Mouse (Mus musculus) limb, embryonic 10.5 days (tissue): ENCODE results near the gene Madcam1. TPM values are rescaled to one million over a fixed set of nuclear protein-coding genes. Genes with fewer than 3 reads are reported as not detected.
"Not testable (repeated sequence)": the region's sequence is repeated elsewhere in the genome, so short reads cannot be mapped to it uniquely, and the experiment has no call there.

Source experiments
- DNase-seq: peaks from one replicate; pipeline ENCODE4 v3.0.0-alpha.2; 2017; ENCODE audit warnings: low spot score
- H3K27ac ChIP-seq: fragments of 300-500 bp; sonication (generic); 2 replicates; pipeline ENCODE4 v1.5.1; 2016; ENCODE audit warnings: mild to moderate bottlenecking
- H3K27me3 ChIP-seq: fragments of 300-500 bp; sonication (generic); 2 replicates; pipeline ENCODE4 v1.6.1; 2016; ENCODE audit warnings: low read depth, mild to moderate bottlenecking; ENCODE audit not compliant: poor library complexity, severe bottlenecking
- H3K36me3 ChIP-seq: fragments of 300-500 bp; sonication (generic); 2 replicates; pipeline ENCODE4 v1.6.1; 2016; ENCODE audit warnings: mild to moderate bottlenecking, moderate library complexity
- H3K4me1 ChIP-seq: fragments of 300-500 bp; sonication (generic); 2 replicates; pipeline ENCODE4 v1.6.1; 2016
- H3K4me3 ChIP-seq: fragments of 300-500 bp; sonication (generic); 2 replicates; pipeline ENCODE4 v1.5.1; 2016; ENCODE audit warnings: mild to moderate bottlenecking, moderate library complexity
- H3K9me3 ChIP-seq: fragments of 300-500 bp; sonication (generic); replicated peaks from 2 replicates; pipeline ENCODE4 v1.6.1; 2016; ENCODE audit warnings: mild to moderate bottlenecking
- WGBS: fragments of 180-500 bp; shearing (Covaris S2); methylation state at CpG from one replicate; pipeline ENCODE4 v1.1.7; 2016; 5-methylcytosine and 5-hydroxymethylcytosine counted together
- polyA plus RNA-seq: library from polyadenylated mRNA; unstranded; fragments of >200 nt; fragmentation: Nextera tagmentation; extraction: Ambion mirVana; gene quantifications from 2 replicates; pipeline ENCODE4 v1.2.1, GENCODE M21; 2016

The Madcam1 gene
- polyA plus RNA-seq, 1 experiment from 2014 or later, result 6.4 TPM

DNA sequence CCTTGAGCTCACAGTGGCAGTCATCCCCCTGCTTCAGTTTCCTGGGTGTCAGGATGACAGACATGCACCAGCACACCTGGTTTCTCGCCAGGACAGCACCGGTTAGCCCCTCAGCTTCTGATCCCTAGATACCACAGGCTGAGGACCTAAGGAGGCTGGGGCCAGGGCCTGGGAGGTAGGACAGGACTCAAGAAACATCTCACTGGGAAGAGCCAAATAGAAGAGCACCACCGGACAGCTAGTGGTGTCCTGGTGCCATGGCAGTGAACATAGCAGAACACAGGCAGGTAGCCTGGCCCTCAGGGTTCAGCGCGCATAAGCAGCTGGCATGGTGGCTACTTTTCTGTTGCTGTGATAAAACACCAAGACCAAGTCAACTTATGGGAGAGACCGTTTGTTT is 34.1 kb downstream of the Madcam1 start:
- peaks cover 28% of the 10 kb centered on the region for H3K4me1 ChIP-seq
- 92% methylated on average over 6 of the region's 6 CpGs for WGBS
- no peak overlapping the region for H3K27ac ChIP-seq

DNA sequence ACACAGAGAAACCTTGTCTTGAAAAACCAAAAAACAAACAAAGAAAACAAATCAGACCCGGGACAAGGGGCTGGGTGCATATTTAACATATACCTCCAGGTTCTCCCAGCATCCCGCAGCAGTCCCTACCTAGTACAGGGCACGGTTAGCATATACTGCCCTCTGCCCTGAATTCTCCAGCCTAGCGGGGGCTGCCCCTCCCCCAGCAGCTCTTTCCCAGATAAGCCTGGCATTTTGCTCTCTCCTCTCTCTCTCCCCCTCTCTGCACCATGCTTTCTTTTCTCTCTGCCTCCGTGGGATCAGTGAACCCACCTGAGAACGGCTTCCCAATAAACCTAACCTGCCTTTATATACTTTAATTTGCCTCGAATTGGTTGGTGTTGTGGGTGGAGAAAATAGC is 36.3 kb downstream of the Madcam1 start:
- Histone ChIP-seq H3K4me1 (peaks cover 29% of the 10 kb centered on the region), H3K27me3 (no peaks in the 10 kb centered on the region), H3K4me3 (no peak overlapping the region), H3K9me3 (no peaks in the 10 kb centered on the region), H3K27ac (peak overlapping the region; percentile 4; the same call in 1 of the 2 replicates), H3K36me3 (no peaks in the 10 kb centered on the region)
- WGBS, result 58% methylated on average over 7 of the region's 7 CpGs
- no peak for DNase-seq

More for the DNA sequence above, 34.1 kb downstream of the Madcam1 start:
- DNase-seq, result no peak
- no peaks in the 10 kb centered on the region for H3K9me3 ChIP-seq
- no peaks in the 10 kb centered on the region for H3K27me3 ChIP-seq
- no peak overlapping the region for H3K4me3 ChIP-seq
- no peaks in the 10 kb centered on the region for H3K36me3 ChIP-seq

DNA sequence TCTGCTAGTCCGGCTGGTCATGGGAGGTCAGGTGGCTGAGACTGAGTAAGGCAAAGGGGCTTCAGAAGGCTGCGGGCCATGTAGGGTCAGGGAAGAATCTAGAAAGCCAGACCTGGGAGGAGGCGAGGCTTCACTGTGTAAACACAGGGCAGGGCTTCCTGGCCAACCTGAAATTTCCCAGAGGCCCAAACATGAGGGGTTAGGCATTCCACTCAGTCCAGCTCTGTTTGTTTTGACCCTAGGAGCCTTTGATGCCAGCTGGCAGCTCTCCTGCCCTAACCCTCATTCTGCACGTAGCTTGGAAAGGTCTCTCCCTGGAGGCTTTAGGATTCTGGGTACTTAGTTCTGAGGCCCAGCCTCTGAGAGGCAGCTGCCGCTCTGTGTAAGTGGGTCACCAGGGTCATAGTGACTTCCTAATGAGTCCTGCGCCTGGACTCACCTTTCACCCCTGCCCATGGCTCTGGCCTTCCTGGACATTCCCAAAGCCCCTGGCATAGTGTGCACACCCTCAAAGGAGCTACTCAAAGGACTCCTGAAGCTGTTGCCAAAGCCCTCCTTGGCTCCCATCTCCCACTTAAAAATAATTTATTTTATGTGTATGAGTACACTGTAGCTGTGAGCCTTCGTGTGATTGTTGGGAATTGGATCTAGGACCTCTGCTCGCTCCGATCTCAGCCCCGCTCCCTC is 37.2 kb downstream of the Madcam1 start:
- H3K27ac ChIP-seq, result peak overlapping the region; percentile 4
- H3K4me1 ChIP-seq, result peaks cover 31% of the 10 kb centered on the region
- WGBS, result 53% methylated on average over 10 of the region's 10 CpGs
- peaks cover 6% of the 10 kb centered on the region for H3K36me3 ChIP-seq
- no peaks in the 10 kb centered on the region for H3K27me3 ChIP-seq
- no peaks in the 10 kb centered on the region for H3K9me3 ChIP-seq
- DNase-seq, result no peak
- H3K4me3 ChIP-seq, result no peak overlapping the region

DNA sequence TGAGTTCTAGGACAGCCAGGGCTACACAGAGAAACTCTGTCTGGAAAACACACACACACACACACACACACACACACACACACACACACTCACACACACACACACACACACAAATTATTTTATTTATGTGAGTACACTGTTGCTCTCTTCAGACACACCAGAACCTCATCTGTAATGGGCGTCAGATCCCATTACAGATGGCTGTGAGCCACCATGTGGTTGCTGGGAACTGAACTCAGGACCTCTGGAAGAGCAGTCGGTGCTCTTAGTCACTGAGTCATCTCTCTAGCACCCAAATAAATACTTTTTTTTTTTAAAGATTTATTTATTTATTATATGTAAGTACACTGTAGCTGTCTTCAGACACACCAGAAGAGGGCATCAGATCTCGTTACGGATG is 38.6 kb downstream of the Madcam1 start:
- H3K4me3 ChIP-seq, result not testable (repeated sequence)
- peaks cover 44% of the 10 kb centered on the region for H3K4me1 ChIP-seq

DNA sequence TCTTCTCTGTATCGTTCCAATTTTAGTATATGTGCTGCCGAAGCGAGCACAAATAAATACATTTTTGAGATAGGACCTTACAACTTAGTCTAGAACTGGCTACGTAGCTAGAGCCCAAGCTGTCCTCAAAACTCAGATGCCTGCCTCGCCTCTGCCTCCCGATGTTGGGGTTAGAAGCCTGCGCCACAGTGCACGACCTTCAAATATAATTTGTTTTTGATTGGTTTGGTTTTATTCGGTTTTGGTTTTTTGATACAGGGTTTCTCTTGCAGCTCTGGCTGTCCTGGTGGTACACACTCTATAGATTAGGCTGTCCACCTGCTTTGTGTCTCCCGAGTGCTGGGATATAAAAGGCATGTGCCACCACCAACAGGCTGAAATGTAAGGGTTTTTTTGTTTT is 39.2 kb downstream of the Madcam1 start:
- peak overlapping the region; percentile 95 for H3K27ac ChIP-seq
- DNase-seq, result no peak
- H3K4me3 ChIP-seq, result peak overlapping the region; percentile 86
- peaks cover 26% of the 10 kb centered on the region for H3K36me3 ChIP-seq
- no peaks in the 10 kb centered on the region for H3K9me3 ChIP-seq
- peaks cover 45% of the 10 kb centered on the region for H3K4me1 ChIP-seq
- no peaks in the 10 kb centered on the region for H3K27me3 ChIP-seq
- WGBS, result 77% methylated on average over 10 of the region's 10 CpGs

More for the DNA sequence above, 38.6 kb downstream of the Madcam1 start:
- not testable (repeated sequence) for H3K27ac ChIP-seq, H3K9me3 ChIP-seq, DNase-seq, H3K27me3 ChIP-seq
- 95% methylated on average over 4 of the region's 4 CpGs for WGBS
- peaks cover 20% of the 10 kb centered on the region for H3K36me3 ChIP-seq

DNA sequence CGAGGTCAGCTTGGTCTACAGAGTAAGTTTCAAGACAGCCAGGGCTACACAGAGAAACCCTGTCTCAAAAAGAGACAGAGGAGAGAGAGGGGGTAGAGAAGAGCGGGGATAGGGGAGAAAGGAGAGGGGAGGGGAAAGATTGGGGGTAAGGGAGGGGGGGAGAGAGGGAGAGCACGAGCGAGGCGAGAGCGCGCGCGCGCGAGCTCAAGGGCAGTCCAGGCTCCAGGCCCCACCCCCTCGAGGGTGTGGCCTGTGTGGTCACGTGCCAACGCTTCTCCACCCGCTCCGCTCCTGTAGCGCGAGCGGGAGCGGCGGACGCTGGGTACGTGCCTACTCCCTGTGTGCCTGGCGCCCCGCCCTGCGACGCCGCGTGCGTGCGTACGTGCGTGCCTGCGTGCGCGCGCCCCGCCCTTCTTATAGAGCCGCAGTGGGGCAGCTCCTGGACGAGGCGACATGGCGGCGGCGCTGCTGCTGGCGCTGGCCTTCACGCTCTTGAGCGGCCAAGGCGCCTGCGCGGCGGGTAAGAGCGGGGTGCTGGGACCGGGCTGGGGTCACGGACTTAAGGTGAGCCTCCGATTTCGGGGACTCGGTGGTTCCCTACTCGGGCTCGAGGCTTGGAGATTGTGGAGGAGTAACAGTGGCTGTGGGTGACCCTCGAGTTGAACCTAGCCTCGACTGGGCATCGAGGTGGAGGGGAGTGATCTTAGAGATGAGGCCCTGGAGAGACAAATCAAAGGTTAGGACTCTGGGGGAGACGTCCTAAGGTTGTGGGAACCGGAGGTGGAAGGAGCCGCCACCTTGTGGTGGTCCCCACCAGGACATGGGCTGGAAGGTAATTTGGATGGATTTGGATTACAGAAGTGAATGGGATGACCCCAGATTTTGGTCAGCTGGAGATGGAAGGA is 40.0 kb downstream of the Madcam1 start, which contains the start of gene Bsg:
Gene Bsg, plus strand, starts transcription at position 427 of the 905 bp plus-strand sequence.
- Histone ChIP-seq H3K4me1 (peaks cover 45% of the 10 kb centered on the region), H3K27ac (peak within 1 kb of the TSS; percentile 95), H3K27me3 (no peaks in the 10 kb centered on the region), H3K36me3 (peaks cover 33% of the 10 kb centered on the region), H3K4me3 (peak within 1 kb of the TSS; percentile 86), H3K9me3 (no peaks in the 10 kb centered on the region)
- peak; percentile 99 for DNase-seq
- WGBS, result under 1% methylated on average over 65 of the region's 65 CpGs

DNA sequence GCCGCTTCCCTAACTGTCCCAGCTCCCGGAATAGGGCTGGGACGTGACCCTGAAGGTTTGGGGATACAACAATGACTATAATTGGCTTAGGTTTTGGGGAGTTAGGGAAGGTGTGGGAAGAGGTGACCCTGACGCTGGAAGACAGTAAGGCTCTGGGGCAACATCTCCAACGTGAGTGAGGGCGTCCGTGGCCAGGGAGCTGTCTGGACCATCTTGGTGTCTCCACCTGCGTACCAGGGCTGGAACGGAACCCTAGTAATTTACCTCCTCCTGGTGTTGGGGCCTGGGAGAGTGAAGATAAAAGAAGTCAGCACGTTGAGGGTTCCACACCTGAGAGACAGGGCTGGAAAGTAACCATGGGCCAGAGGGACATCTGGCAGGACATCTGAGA is 40.6 kb downstream of the Madcam1 start:
- no peaks in the 10 kb centered on the region for H3K9me3 ChIP-seq
- peak overlapping the region; percentile 95 for H3K27ac ChIP-seq
- H3K27me3 ChIP-seq, result no peaks in the 10 kb centered on the region
- peaks cover 45% of the 10 kb centered on the region for H3K4me1 ChIP-seq
- 5% methylated on average over 10 of the region's 10 CpGs for WGBS
- peak overlapping the region; percentile 86 for H3K4me3 ChIP-seq
- no peak for DNase-seq
- H3K36me3 ChIP-seq, result peaks cover 40% of the 10 kb centered on the region

DNA sequence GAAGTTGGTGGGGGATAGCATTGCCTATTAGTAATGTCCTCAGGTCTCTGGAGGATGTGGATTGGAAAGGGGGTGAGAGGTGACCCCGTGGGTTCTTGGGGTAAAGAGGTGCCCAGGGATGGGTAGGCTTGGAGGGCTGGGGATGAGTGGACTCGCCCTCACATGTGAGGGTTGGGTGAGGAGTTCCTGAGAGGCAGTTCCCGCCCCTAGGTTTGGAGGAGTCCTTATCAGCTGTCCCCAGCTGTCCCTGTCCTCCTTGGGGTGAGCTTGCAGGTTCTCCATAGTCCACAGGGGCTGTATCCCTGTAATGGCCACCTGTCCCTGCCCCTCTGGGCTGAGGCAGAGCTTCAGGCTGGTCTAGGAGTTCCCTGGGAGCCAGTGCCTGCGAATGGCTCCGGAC is 41.6 kb downstream of the Madcam1 start:
- peak overlapping the region; percentile 86 for H3K4me3 ChIP-seq
- no peak overlapping the region; the same call in 1 of the 2 replicates for H3K27ac ChIP-seq
- 92% methylated on average over 5 of the region's 5 CpGs for WGBS
- no peaks in the 10 kb centered on the region for H3K27me3 ChIP-seq
- H3K9me3 ChIP-seq, result no peaks in the 10 kb centered on the region
- DNase-seq, result no peak
- H3K4me1 ChIP-seq, result peaks cover 40% of the 10 kb centered on the region
- peaks cover 50% of the 10 kb centered on the region for H3K36me3 ChIP-seq

DNA sequence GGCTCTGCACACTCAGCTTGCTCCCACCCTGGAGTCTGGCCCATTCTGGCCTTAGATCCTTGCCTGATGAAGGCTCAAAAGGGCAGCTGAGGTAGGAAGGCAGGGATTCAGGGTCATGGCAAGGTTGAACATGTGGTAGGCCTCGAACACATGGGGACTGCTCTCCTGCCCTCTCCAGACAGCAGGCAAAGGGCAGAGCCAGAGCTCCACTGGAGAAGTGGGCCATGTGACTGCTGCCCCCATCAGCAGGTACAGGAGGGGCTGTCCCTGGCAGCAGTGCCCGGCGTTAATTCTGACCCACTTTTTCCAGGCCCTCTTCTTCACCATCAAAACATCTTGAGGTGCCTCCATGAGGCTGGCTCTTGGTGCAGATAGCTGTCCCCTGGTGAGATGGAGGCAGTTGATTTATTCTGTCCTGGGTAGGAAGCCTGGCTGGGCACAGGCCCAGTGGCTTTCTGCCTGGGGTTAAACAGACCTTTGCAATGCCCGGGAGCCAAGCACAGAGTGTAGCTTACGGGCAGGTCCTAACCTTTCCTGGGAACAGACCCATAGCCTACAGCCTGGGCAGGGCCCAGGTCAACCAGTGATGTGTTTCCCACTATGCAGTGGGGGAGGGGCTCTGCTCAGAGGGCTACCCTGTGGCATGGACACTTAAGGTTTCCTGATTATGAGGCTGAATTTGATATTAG is 42.2 kb downstream of the Madcam1 start:
- WGBS, result 80% methylated on average over 5 of the region's 5 CpGs
- peak overlapping the region; percentile 86 for H3K4me3 ChIP-seq
- no peak for DNase-seq

DNA sequence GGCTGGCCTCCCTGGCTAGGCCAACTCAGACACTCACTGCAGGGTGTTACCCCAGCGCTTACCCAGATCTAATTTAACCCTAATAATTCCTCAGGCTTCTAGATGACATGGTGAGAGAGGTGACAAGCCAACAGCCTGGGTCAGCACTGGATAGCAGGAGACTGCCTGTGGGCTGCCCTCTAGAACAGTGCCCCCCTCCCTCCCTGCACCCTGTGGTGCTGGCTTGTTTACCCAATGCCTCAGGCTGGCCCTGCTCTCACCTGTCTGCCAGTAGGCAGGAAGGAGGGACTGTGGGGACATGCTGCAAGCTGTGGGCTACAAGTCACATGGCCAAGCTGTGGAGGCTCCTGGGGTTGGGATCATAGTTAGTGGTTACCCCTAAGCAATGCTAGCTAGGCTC is 42.8 kb downstream of the Madcam1 start:
- peaks cover 62% of the 10 kb centered on the region for H3K36me3 ChIP-seq
- WGBS, result 79% methylated on average over 1 of the region's 1 CpGs
- H3K4me3 ChIP-seq, result peak overlapping the region; percentile 6; the same call in 1 of the 2 replicates
- H3K9me3 ChIP-seq, result no peaks in the 10 kb centered on the region
- no peaks in the 10 kb centered on the region for H3K27me3 ChIP-seq
- DNase-seq, result no peak
- peaks cover 32% of the 10 kb centered on the region for H3K4me1 ChIP-seq
- H3K27ac ChIP-seq, result no peak overlapping the region

More for the DNA sequence above, 42.2 kb downstream of the Madcam1 start:
- no peaks in the 10 kb centered on the region for H3K9me3 ChIP-seq
- H3K27ac ChIP-seq, result no peak overlapping the region; the same call in 1 of the 2 replicates
- H3K4me1 ChIP-seq, result peaks cover 34% of the 10 kb centered on the region
- no peaks in the 10 kb centered on the region for H3K27me3 ChIP-seq
- H3K36me3 ChIP-seq, result peaks cover 56% of the 10 kb centered on the region

DNA sequence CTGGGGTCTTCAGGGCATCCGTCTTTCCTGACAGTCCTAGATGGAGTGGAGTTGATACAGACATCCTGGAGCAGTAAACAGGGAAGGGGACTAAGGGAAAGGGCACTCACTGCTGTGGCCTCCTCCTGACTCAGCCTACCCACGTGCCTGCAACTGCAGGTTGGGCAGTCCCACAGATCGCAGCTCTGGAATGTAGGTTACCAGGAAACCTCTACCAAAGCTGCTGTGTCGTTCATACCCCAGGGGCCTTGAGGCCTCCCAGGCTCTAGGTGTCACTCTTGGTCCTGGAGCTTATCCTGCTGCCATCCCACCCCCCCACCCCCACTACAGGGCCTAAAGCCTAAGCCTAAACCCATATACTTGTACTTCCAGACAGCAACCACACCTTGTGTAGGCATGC is 43.4 kb downstream of the Madcam1 start:
- DNase-seq, result no peak
- H3K27ac ChIP-seq, result no peak overlapping the region
- peaks cover 32% of the 10 kb centered on the region for H3K4me1 ChIP-seq
- peaks cover 68% of the 10 kb centered on the region for H3K36me3 ChIP-seq
- H3K9me3 ChIP-seq, result no peaks in the 10 kb centered on the region
- H3K27me3 ChIP-seq, result no peaks in the 10 kb centered on the region
- WGBS, result 78% methylated on average over 4 of the region's 4 CpGs
- H3K4me3 ChIP-seq, result no peak overlapping the region

DNA sequence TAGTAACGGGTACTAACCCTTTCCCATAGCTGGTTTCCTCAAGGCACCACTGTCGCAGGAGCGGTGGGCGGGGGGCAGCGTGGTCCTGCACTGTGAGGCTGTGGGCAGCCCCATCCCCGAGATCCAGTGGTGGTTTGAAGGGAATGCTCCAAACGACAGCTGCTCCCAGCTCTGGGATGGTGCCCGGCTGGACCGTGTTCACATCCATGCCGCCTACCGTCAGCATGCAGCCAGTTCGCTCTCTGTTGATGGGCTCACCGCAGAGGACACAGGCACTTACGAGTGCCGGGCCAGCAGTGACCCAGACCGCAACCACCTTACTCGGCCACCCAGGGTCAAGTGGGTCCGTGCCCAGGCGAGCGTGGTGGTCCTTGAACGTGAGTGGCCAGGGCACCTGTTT is 44.3 kb downstream of the Madcam1 start:
- Histone ChIP-seq H3K27ac (no peak overlapping the region), H3K36me3 (peaks cover 70% of the 10 kb centered on the region), H3K4me3 (no peak overlapping the region), H3K27me3 (peaks cover 6% of the 10 kb centered on the region), H3K4me1 (peaks cover 32% of the 10 kb centered on the region), H3K9me3 (no peaks in the 10 kb centered on the region)
- DNase-seq, result no peak
- 92% methylated on average over 21 of the region's 21 CpGs for WGBS
